Mouse (Mus musculus): Measurements from ENCODE around the gene Tmem25.

Tmem25 gene

GRCm38 (mm10) chr9:44799102-44799957 lies at the start of gene Tmem25:
Gene Tmem25 (minus strand): TSS chr9:44799307.
- in situ Hi-C loops (cut with MboI, MseI), result loop anchor here (5.0 kb wide), 1 partner anchor 47 kb away; no protein-coding TSS in a partner anchor

- in situ Hi-C loops (cut with MboI, MseI), result no loop called here
Measured at GRCm38 (mm10) chr9:44847446-44847845, 48.3 kb upstream of the Tmem25 start.

DNA sequence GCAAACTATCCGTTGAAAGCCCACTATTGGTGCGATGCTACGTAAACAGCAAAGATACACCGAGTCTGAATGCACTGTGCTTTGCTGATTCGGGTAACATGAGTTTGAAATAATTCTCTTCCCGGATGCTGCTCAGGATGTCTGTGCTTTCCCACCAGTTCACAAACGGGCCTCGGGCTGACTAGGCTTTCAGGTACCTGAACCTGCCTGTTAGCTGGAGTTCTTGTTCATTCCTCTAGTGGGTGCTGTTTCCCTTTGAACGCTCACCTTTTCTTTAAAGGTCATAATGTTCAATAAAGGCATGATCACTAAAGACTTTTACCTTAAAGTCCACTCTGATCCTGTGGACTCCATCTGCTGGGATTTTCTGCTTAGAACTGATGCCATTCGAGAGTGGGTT lies 42.1 kb upstream of the Tmem25 start:
- in situ Hi-C loops (cut with MboI, MseI), result no loop called here

DNA sequence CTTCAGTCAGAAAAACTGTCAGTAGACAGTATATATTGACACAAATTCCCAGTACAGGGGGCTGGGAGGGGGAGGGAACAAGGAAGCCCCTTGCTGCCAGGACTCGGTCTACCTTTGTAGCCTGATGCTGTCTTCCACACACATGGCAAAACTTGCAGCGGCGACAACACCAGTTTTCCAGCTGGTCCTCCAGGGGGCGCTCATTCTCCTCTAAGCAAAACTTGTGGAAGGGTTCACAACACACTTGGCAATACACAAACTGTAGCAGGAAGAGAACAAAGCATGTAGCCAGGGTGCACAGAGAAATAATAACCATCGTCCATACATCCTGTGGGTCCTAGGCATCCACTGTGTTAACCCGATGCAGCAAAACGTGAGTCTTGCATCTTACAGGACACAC lies 37.3 kb upstream of the Tmem25 start:
- in situ Hi-C loops (cut with MboI, MseI), result no loop called here

GRCm38 (mm10) chr9:44832356-44832755 lies 33.2 kb upstream of the Tmem25 start:
- in situ Hi-C loops (cut with MboI, MseI), result loop anchor here (5.0 kb wide), 1 partner anchor 80 kb away; no protein-coding TSS in a partner anchor

- in situ Hi-C loops (cut with MboI, MseI), result loop anchor here (5.0 kb wide), 1 partner anchor 78 kb away; no protein-coding TSS in a partner anchor
Measured at GRCm38 (mm10) chr9:44830506-44830905, 31.4 kb upstream of the Tmem25 start.

- in situ Hi-C loops (cut with MboI, MseI), result loop anchor here (10.0 kb wide), 1 partner anchor 674 kb away; no protein-coding TSS in a partner anchor
Measured at GRCm38 (mm10) chr9:44828944-44829343, 29.8 kb upstream of the Tmem25 start.

DNA sequence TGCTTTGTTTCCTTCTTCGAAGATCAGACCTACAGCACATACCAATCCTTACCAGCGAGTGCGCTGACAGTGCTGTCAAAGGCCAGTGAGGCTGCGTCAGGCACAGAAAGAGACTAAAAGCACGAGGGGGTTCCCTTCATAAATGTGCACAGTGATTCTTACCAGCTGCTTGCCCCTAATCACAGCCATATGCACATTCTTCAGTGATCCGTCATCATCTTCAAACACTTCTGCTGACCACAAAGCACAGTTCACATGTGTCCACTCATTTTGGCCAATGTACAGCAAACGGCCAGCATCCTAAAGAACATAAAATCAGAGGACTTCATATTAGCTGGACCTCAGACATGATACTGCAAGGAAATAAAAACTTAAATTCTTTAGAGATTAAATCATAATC lies 27.6 kb upstream of the Tmem25 start:
- in situ Hi-C loops (cut with MboI, MseI), result loop anchor here (10.0 kb wide), 1 partner anchor 672 kb away; no protein-coding TSS in a partner anchor

- in situ Hi-C loops (cut with MboI, MseI), result loop anchor here (10.0 kb wide), 1 partner anchor 665 kb away; no protein-coding TSS in a partner anchor
Measured at GRCm38 (mm10) chr9:44819920-44820827, 21.1 kb upstream of the Tmem25 start.

DNA sequence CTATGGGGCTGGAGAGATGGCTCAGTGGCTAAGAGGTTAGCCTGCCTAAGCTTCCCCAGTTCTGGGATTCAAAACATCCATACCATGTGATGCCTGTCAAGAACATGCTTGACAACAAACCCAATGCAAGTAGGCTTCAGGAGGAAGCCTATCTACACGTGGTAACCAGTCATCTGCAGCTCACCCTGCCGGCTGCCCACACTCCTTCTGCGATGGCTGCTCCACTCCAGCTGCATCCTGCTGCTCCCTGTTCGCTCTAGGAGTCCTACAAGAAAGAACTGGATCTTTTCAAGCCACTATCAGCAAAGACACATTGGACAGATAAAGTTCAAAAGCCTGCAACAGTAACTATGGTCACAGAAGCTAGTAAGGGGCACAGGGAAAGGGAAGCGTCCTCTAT lies 18.4 kb upstream of the Tmem25 start:
- in situ Hi-C loops (cut with MboI, MseI), result no loop called here

GRCm38 (mm10) chr9:44814179-44814578 lies 15.1 kb upstream of the Tmem25 start:
- in situ Hi-C loops (cut with MboI, MseI), result no loop called here

DNA sequence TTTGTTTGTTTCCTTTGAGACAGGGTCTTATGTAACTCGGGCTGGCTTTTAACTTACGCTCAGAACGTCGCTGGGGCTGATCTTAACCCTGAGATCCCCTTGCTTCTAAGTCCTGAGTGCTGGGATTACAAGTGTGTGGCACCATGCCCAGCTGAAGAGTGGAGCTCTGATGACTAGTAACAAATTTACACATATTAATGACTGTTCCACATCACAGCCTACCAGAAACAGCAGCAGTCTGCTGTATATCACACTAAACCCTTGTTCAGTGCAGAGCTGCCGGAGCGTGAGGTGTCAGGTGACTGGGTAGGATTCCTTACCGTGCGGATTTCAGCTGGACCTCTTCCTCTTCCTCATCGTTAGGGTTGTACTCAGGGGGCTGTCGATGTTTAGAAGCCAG lies 11.2 kb upstream of the Tmem25 start:
- in situ Hi-C loops (cut with MboI, MseI), result no loop called here

GRCm38 (mm10) chr9:44807778-44808177 lies 8.7 kb upstream of the Tmem25 start:
- in situ Hi-C loops (cut with MboI, MseI), result no loop called here

DNA sequence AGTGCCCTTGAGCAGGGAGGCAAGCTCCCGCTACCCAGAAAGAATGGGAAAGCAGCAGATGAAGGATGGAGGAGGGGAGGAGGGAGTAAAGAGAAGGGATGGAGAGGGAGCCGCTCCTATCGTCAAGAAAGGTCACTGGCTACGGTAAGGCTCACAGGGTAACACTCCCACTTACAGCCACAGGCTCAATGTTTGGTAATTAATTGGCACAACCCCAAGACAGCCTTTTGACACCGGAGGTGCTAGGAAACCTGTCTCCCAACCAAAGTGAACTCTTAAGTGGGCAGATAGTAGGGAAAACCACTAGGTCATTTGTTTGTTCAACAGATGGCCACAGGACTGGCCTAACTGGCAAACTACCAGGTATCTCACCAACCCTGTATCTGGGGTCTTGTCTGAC lies 8.0 kb upstream of the Tmem25 start:
- in situ Hi-C loops (cut with MboI, MseI), result no loop called here

DNA sequence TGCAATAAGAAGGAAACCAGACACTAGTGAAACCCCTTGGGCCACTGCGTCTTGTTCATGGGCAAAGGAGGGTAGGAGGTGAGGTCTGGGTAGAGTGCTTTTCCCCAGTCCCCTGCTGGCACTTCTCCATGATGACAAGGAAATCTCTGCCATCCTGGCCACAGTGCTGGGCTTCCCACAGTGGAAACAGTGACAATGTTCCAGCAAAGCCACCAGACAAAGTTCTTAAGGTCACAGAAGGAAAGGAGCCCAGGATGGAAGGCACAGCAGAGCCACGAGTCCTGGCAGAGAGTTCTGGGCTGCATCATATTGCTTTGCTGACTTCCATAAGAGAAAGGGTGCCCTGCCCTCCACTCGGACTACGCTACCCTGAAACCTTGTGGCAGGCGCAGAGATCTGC lies 6.4 kb upstream of the Tmem25 start:
- in situ Hi-C loops (cut with MboI, MseI), result no loop called here

DNA sequence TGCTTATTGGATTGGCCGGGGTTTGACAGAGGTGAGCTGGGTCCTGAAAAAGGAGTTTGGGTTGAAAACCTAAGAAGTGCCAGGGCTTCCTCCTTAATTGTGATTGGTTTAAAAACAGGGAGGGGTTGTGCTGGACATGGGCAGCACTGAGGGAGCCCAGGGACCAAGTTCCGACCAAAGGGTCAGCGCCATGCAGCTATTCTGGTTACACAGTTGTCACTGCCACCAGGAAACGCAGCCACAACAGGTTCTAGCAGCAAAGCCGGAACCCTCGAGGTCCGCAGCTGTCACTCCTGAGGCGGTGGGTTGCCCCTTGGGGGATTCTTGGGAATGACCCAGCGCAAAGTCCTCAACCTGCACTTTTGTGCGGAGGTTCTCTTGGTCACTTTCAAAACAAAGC lies 5.6 kb upstream of the Tmem25 start:
- in situ Hi-C loops (cut with MboI, MseI), result no loop called here

DNA sequence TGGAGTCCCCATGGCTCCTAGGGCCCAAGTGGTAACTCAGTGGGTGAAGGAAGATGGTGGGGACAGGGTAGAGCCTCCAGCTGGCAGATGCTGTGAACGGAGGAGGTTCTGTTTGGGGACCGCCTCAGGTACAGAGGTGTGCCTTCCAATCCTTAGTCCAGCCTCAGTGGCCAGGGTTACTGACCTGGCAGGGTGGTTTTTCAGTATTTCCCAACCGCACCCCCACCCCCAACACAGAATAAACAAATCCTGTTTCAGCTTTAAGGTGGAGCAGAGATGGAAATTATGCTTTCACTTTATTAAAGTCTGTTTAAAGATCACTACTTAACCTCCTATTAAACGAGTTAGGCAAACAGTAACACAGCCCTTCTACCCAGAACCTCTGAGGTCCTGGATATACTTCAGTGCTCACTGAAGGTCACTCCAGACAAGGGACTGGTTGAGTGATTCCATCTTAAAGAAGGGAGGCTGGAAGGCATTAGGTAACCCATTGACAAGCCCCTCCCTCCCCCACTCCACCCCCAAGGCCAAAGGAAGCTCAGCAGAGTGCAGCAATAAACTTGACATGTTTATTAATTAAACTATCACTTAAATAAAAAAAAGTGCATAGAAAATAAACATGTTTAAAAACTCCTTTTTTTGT lies 3.8 kb upstream of the Tmem25 start, which contains the start of gene Ttc36:
TSS of gene Ttc36 (minus strand) at position 265 of the 643 bp plus-strand sequence.
- in situ Hi-C loops (cut with MboI, MseI), result no loop called here

GRCm38 (mm10) chr9:44801669-44802068 lies 2.6 kb upstream of the Tmem25 start:
- in situ Hi-C loops (cut with MboI, MseI), result no loop called here

- in situ Hi-C loops (cut with MboI, MseI), result loop anchor here (5.0 kb wide), 1 partner anchor 48 kb away; no protein-coding TSS in a partner anchor
Measured at GRCm38 (mm10) chr9:44799958-44800324, 834 bp upstream of the Tmem25 start.

DNA sequence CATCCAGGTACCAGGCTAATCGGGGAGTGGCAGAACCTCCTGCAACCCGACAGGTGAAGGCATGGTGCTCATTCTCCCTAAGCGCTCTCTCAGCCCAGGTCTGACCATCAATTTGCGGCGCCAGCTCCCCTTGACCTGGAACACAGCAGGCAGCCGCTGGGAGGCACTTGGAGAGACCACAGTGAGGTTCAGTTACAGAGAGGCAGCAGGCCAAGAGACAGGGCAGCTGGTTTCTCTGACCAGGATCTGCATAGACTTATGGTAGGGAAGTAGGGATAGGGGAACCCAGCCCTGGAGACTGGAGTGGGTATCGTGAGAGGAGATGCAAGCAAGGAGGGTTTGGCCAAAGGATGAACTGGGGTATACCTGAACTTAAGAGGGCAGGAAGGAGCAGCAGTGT lies 809 bp downstream of the Tmem25 start:
- in situ Hi-C loops (cut with MboI, MseI), result loop anchor here (5.0 kb wide), 1 partner anchor 46 kb away; no protein-coding TSS in a partner anchor

GRCm38 (mm10) chr9:44792842-44793241 lies 6.3 kb downstream of the Tmem25 start:
- in situ Hi-C loops (cut with MboI, MseI), result no loop called here

Data from regulatory T cell (primary cell).